Comparison of ENCODE assay signal across 17 mouse cellular contexts in the genomic region with DNA sequence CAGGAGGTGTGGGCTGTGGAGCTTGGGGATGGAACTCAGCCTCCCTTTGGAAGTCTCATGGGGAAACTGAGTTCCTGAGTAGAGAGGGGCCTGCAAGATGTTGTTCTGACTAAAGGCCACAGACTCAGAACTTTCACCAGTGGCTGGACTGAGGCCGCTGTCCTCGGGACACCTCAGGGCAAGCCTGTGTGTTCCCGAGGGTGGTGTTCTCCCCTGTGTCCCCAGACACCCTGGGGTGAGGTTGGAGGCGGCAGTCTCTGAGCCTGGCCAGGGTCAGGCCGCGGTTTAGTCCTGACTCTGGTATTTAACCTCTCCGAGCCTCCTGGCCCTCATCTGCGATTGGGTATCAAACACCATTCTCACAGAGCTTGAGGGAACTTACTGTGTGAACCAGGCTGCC. TPM values are rescaled to one million over a fixed set of nuclear protein-coding genes. Genes with fewer than 3 reads are reported as not detected.
DNase-seq lines count a peak whose midpoint lies in the region; ATAC-seq and TF ChIP-seq lines count a peak whose summit lies in the region.
"Had no signal": no experiment of that assay in that cellular context is flagged by ENCODE, and none has a peak within 500 bp of the region (broad histone marks: within the 10 kb centered on the region; RNA-seq: fewer than 3 reads in every experiment).

No protein-coding gene starts in this region.

- no peak overlapping the region for H3K27ac ChIP-seq in forebrain, embryonic 13.5 days
- H3K27ac ChIP-seq in forebrain, embryonic 12.5 days = no peak overlapping the region
- H3K27ac ChIP-seq in liver, adult 2 months (replicated peaks; ENCODE audit: insufficient read depth, low read depth, low read length) = peak overlapping the region; percentile 33
- peak overlapping the region; percentile 20; the same call in 1 of the 2 replicates for H3K27ac ChIP-seq in embryonic facial prominence, embryonic 10.5 days (replicated peaks)
- H3K27ac ChIP-seq: embryonic facial prominence, embryonic 15.5 days; limb, embryonic 13.5 days; neural tube, embryonic 13.5 days had no signal

- 57% methylated on average over 8 of the region's 8 CpGs for WGBS in forebrain, embryonic 13.5 days
- 56% methylated on average over 8 of the region's 8 CpGs for WGBS in forebrain, embryonic 12.5 days
- WGBS in liver, adult 2 months = 15% methylated on average over 8 of the region's 8 CpGs
- 56% methylated on average over 8 of the region's 8 CpGs for WGBS in embryonic facial prominence, embryonic 10.5 days

- no peaks in the 10 kb centered on the region for H3K36me3 ChIP-seq in forebrain, embryonic 13.5 days (ENCODE audit: poor library complexity, severe bottlenecking)
- H3K36me3 ChIP-seq in forebrain, embryonic 12.5 days (replicated peaks) = no peaks in the 10 kb centered on the region
- no peaks in the 10 kb centered on the region for H3K36me3 ChIP-seq in liver, adult 2 months (ENCODE audit: control insufficient read depth, insufficient read depth, low read length)
- no peaks in the 10 kb centered on the region for H3K36me3 ChIP-seq in embryonic facial prominence, embryonic 10.5 days (replicated peaks)
- no peaks in the 10 kb centered on the region for H3K36me3 ChIP-seq in myocyte (ENCODE audit: control insufficient read depth, insufficient read depth)
- H3K36me3 ChIP-seq: embryonic facial prominence, embryonic 15.5 days; limb, embryonic 13.5 days; neural tube, embryonic 13.5 days had no signal

- no peaks in the 10 kb centered on the region for H3K27me3 ChIP-seq in forebrain, embryonic 13.5 days
- no peaks in the 10 kb centered on the region for H3K27me3 ChIP-seq in forebrain, embryonic 12.5 days
- H3K27me3 ChIP-seq in liver, adult 2 months (ENCODE audit: control insufficient read depth, insufficient read depth, low read length) = no peaks in the 10 kb centered on the region
- H3K27me3 ChIP-seq in embryonic facial prominence, embryonic 10.5 days (replicated peaks; ENCODE audit: low read depth, poor library complexity, severe bottlenecking) = no peaks in the 10 kb centered on the region
- H3K27me3 ChIP-seq in myocyte (ENCODE audit: control insufficient read depth, insufficient read depth, insufficient read length) = no peaks in the 10 kb centered on the region
- H3K27me3 ChIP-seq: embryonic facial prominence, embryonic 15.5 days; limb, embryonic 13.5 days; neural tube, embryonic 13.5 days had no signal

- peaks cover 28% of the 10 kb centered on the region for H3K4me1 ChIP-seq in forebrain, embryonic 13.5 days
- H3K4me1 ChIP-seq in forebrain, embryonic 12.5 days = peaks cover 17% of the 10 kb centered on the region
- peaks cover 91% of the 10 kb centered on the region for H3K4me1 ChIP-seq in liver, adult 2 months (ENCODE audit: control insufficient read depth, insufficient read depth, low read length)
- H3K4me1 ChIP-seq in embryonic facial prominence, embryonic 10.5 days = peaks cover 48% of the 10 kb centered on the region

- H3K9ac ChIP-seq in forebrain, embryonic 13.5 days = peak overlapping the region; percentile 13
- H3K9ac ChIP-seq in forebrain, embryonic 12.5 days = no peak overlapping the region
- H3K9ac ChIP-seq in liver, adult 2 months (ENCODE audit: low read depth, low read length) = peak overlapping the region; percentile 23
- H3K9ac ChIP-seq: embryonic facial prominence, embryonic 15.5 days; limb, embryonic 13.5 days; neural tube, embryonic 13.5 days had no signal

- ATAC-seq in forebrain, embryonic 13.5 days = no peak
- ATAC-seq in forebrain, embryonic 12.5 days (ENCODE audit: low FRiP score) = no peak
- ATAC-seq: forebrain, embryonic 14.5 days had no signal

- no peak overlapping the region for H3ac ChIP-seq in myocyte (ENCODE audit: control insufficient read depth, insufficient read length)

- H3K79me2 ChIP-seq in liver, adult 2 months (ENCODE audit: control insufficient read depth, insufficient read depth, low read length) = peaks cover 60% of the 10 kb centered on the region
- H3K79me2 ChIP-seq in myocyte (ENCODE audit: control insufficient read depth, insufficient read depth) = peaks cover 100% of the 10 kb centered on the region

- H3K9me3 ChIP-seq in forebrain, embryonic 13.5 days (replicated peaks) = no peaks in the 10 kb centered on the region
- H3K9me3 ChIP-seq in forebrain, embryonic 12.5 days = no peaks in the 10 kb centered on the region
- H3K9me3 ChIP-seq in embryonic facial prominence, embryonic 10.5 days = no peaks in the 10 kb centered on the region
- H3K9me3 ChIP-seq: embryonic facial prominence, embryonic 15.5 days; limb, embryonic 13.5 days; neural tube, embryonic 13.5 days had no signal

- no peak overlapping the region for H3K4me3 ChIP-seq in forebrain, embryonic 13.5 days
- H3K4me3 ChIP-seq in forebrain, embryonic 12.5 days (replicated peaks) = no peak overlapping the region
- H3K4me3 ChIP-seq in liver, adult 2 months (ENCODE audit: insufficient read depth, low read depth, low read length) = no peak overlapping the region
- no peak overlapping the region for H3K4me3 ChIP-seq in embryonic facial prominence, embryonic 10.5 days
- H3K4me3 ChIP-seq in myocyte = no peak overlapping the region
- H3K4me3 ChIP-seq: embryonic facial prominence, embryonic 15.5 days; limb, embryonic 13.5 days; neural tube, embryonic 13.5 days had no signal

- no peak for TF ChIP-seq POLR2A in liver, adult 2 months (IDR thresholded peaks at IDR 0.05; ENCODE audit: extremely low read depth, insufficient read depth, low read length)
- no peak for TF ChIP-seq POLR2A in myocyte (IDR thresholded peaks at IDR 0.05; ENCODE audit: insufficient read length, low read depth)

- no peak overlapping the region for H3K4me2 ChIP-seq in forebrain, embryonic 13.5 days
- H3K4me2 ChIP-seq in forebrain, embryonic 12.5 days = no peak overlapping the region
- peak overlapping the region; percentile 70 for H3K4me2 ChIP-seq in myocyte (ENCODE audit: low read depth)
- H3K4me2 ChIP-seq: embryonic facial prominence, embryonic 15.5 days; limb, embryonic 13.5 days; neural tube, embryonic 13.5 days had no signal

- TF ChIP-seq CTCF in liver, adult 2 months (IDR thresholded peaks at IDR 0.05; ENCODE audit: low read depth, low read length) = no peak

- DNase-seq in liver, adult 2 months (ENCODE audit: extremely low read depth, low read depth, low spot score) = peak; percentile 66
- DNase-seq in liver = no peak
- no peak for DNase-seq in embryonic facial prominence, embryonic 10.5 days (ENCODE audit: low spot score)
- DNase-seq in yolk sac, embryonic 10.5 days (ENCODE audit: low spot score) = no peak
- DNase-seq: cerebellum, adult 9-11 months; heart, postnatal 36 days; kidney, adult 18-20 months; kidney, postnatal 10 days; right cerebral cortex, postnatal 14 days; thymus, postnatal 14 days had no signal

TF ChIP-seq in myocyte, 11 proteins besides CTCF, POLR2A, EP300 and RAD21 (continues in another document):
- TF ChIP-seq USF1 (IDR thresholded peaks at IDR 0.05; ENCODE audit: low read depth) = no peak
- TF ChIP-seq CEBPB (IDR thresholded peaks at IDR 0.05; ENCODE audit: insufficient read depth, poor library complexity, severe bottlenecking) = no peak
- TF ChIP-seq TCF3 (IDR thresholded peaks at IDR 0.05; ENCODE audit: insufficient read length, low read depth) = no peak
- TF ChIP-seq POLR2AphosphoS2 (IDR thresholded peaks at IDR 0.05; ENCODE audit: insufficient read length, low read depth) = no peak
- TF ChIP-seq MYOD1 (IDR thresholded peaks at IDR 0.05; ENCODE audit: control insufficient read depth in 1 of 3, insufficient read length in 2 of 3, low read depth in 2 of 3) = no peak
- no peak for TF ChIP-seq SRF (IDR thresholded peaks at IDR 0.05; ENCODE audit: control insufficient read depth, insufficient read length, low read depth)

RNA-seq across cellular contexts. Expression of a gene that starts 19.1 kb away (rescaled TPM):
- 28.4 and 29.8 TPM in 2 replicates for polyA plus RNA-seq in forebrain, embryonic 13.5 days (2015; fragmentation: Nextera tagmentation; extraction: Ambion mirVana)
- polyA plus RNA-seq in forebrain, embryonic 12.5 days (2016; fragmentation: Nextera tagmentation; extraction: Ambion mirVana) = 27.1 and 28.6 TPM in 2 replicates
- 27.7 and 38.9 TPM in 2 replicates for total RNA-seq in liver, adult 2 months (2014; rRNA removed)
- polyA plus RNA-seq in liver, adult 2 months (2012; rRNA removed) = 30.2 and 35.7 TPM in 2 replicates
- 34.0 and 35.9 TPM in 2 replicates for polyA plus RNA-seq in embryonic facial prominence, embryonic 10.5 days (2016; fragmentation: Nextera tagmentation; extraction: Ambion mirVana)
- 94.7 TPM for polyA plus RNA-seq in myocyte (2012; fragmentation: generic; extraction: Trizol)

RNA-seq across cellular contexts. Expression of a gene that starts 30.6 kb away (rescaled TPM):
- polyA plus RNA-seq in forebrain, embryonic 13.5 days (2015; fragmentation: Nextera tagmentation; extraction: Ambion mirVana) = 29.9 and 35.7 TPM in 2 replicates
- 38.1 and 39.5 TPM in 2 replicates for polyA plus RNA-seq in forebrain, embryonic 12.5 days (2016; fragmentation: Nextera tagmentation; extraction: Ambion mirVana)
- 7.7 and 9.7 TPM in 2 replicates for total RNA-seq in liver, adult 2 months (2014; rRNA removed)
- polyA plus RNA-seq in liver, adult 2 months (2012; rRNA removed) = 18.6 and 19.1 TPM in 2 replicates
- polyA plus RNA-seq in embryonic facial prominence, embryonic 10.5 days (2016; fragmentation: Nextera tagmentation; extraction: Ambion mirVana) = 41.3 and 42.5 TPM in 2 replicates
- polyA plus RNA-seq in myocyte (2012; fragmentation: generic; extraction: Trizol) = 31.7 TPM

RNA-seq across cellular contexts. Expression of a gene that starts 39.9 kb away (rescaled TPM):
- polyA plus RNA-seq in forebrain, embryonic 13.5 days (2015; fragmentation: Nextera tagmentation; extraction: Ambion mirVana) = 2.1 TPM in 2 replicates
- polyA plus RNA-seq in forebrain, embryonic 12.5 days (2016; fragmentation: Nextera tagmentation; extraction: Ambion mirVana) = 1.2 and 1.3 TPM in 2 replicates
- not detected in 2 replicates for total RNA-seq in liver, adult 2 months (2014; rRNA removed)
- polyA plus RNA-seq in liver, adult 2 months (2012; rRNA removed) = not detected in 2 replicates
- polyA plus RNA-seq in embryonic facial prominence, embryonic 10.5 days (2016; fragmentation: Nextera tagmentation; extraction: Ambion mirVana) = 0.20 and 0.80 TPM in 2 replicates
- polyA plus RNA-seq in myocyte (2012; fragmentation: generic; extraction: Trizol) = 0.36 TPM

RNA-seq across cellular contexts. Expression of a gene that starts 43.2 kb away (rescaled TPM):
- polyA plus RNA-seq in forebrain, embryonic 13.5 days (2015; fragmentation: Nextera tagmentation; extraction: Ambion mirVana) = 0.42 and 1.6 TPM in 2 replicates
- polyA plus RNA-seq in forebrain, embryonic 12.5 days (2016; fragmentation: Nextera tagmentation; extraction: Ambion mirVana) = 1.2 and 1.4 TPM in 2 replicates
- total RNA-seq in liver, adult 2 months (2014; rRNA removed) = 0.27 and 0.37 TPM in 2 replicates
- polyA plus RNA-seq in liver, adult 2 months (2012; rRNA removed) = 0.17 and 0.52 TPM in 2 replicates
- polyA plus RNA-seq in embryonic facial prominence, embryonic 10.5 days (2016; fragmentation: Nextera tagmentation; extraction: Ambion mirVana) = 0.35 and 0.69 TPM in 2 replicates
- polyA plus RNA-seq in myocyte (2012; fragmentation: generic; extraction: Trizol) = 2.8 TPM

RNA-seq across cellular contexts. Expression of a gene that starts 47.3 kb away (rescaled TPM):
- polyA plus RNA-seq in forebrain, embryonic 13.5 days (2015; fragmentation: Nextera tagmentation; extraction: Ambion mirVana) = 47.3 and 57.6 TPM in 2 replicates
- 47.3 and 50.0 TPM in 2 replicates for polyA plus RNA-seq in forebrain, embryonic 12.5 days (2016; fragmentation: Nextera tagmentation; extraction: Ambion mirVana)
- 12.3 and 19.3 TPM in 2 replicates for total RNA-seq in liver, adult 2 months (2014; rRNA removed)
- 26.3 and 30.0 TPM in 2 replicates for polyA plus RNA-seq in liver, adult 2 months (2012; rRNA removed)
- polyA plus RNA-seq in embryonic facial prominence, embryonic 10.5 days (2016; fragmentation: Nextera tagmentation; extraction: Ambion mirVana) = 48.2 and 51.6 TPM in 2 replicates
- 19.0 TPM for polyA plus RNA-seq in myocyte (2012; fragmentation: generic; extraction: Trizol)

Comparison
In these comparisons a context has a peak if more than half of its experiments do, and no peak if none do; other contexts are left out.
1. H3K27ac ChIP-seq: peak in liver, adult 2 months (single experiment) and embryonic facial prominence, embryonic 10.5 days (single experiment); none in forebrain, embryonic 13.5 days (single experiment) and forebrain, embryonic 12.5 days (single experiment).